Mouse (Mus musculus): Measurements from ENCODE around the gene Syce2.

Syce2 gene

GRCm38 (mm10) chr8:84918646-84919045, 46.7 kb downstream of the Syce2 start:
- CTCF ChIA-PET: interaction anchor here (0.6 kb wide), 1 partner anchor 9 kb away, joined by 3 read pairs; no protein-coding TSS in a partner anchor

DNA sequence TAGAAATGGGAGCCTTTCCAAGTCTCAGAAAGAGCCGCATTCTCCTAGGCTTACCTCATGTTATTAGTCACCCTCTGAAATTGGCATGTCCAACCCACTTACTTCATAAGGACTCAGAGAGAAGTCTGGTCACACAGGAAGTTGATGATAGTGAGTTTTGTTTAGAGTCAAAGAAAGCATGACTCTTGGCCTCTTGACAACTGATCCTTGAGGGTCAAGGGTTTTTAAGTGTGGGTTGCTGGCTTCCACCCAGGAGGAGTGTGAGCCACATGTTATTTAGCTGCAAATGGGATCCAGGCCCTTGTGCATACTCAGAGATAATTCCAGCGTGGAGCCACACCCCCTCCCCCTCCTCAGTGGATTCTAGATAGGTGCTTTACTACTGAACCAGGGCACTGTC, 49.7 kb downstream of the Syce2 start:
- CTCF ChIA-PET: no interaction called here

- CTCF ChIA-PET: no interaction called here
Observed at GRCm38 (mm10) chr8:84925557-84925956, 53.6 kb downstream of the Syce2 start.

DNA sequence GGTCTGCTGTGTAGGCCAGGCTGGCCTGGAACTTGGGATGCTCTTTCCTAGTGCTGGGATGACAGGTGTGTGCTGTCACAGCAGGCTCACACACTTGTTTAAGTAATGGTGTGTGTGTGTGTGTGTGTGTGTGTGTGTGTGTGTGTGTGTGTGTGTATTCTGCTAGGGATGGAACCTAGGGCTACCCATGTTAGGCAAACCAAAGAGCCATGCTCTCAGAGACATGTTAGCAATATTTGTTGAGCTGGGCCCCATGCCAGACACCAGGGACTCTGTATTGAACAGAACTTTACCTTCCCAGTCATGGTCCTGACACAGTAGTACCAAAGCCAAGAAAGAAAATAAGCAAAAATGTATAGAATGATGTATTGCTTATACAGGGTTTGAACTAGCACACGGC, 55.6 kb downstream of the Syce2 start:
- CTCF ChIA-PET: interaction anchor here (0.6 kb wide), 1 partner anchor 9 kb away, joined by 3 read pairs; no protein-coding TSS in a partner anchor

DNA sequence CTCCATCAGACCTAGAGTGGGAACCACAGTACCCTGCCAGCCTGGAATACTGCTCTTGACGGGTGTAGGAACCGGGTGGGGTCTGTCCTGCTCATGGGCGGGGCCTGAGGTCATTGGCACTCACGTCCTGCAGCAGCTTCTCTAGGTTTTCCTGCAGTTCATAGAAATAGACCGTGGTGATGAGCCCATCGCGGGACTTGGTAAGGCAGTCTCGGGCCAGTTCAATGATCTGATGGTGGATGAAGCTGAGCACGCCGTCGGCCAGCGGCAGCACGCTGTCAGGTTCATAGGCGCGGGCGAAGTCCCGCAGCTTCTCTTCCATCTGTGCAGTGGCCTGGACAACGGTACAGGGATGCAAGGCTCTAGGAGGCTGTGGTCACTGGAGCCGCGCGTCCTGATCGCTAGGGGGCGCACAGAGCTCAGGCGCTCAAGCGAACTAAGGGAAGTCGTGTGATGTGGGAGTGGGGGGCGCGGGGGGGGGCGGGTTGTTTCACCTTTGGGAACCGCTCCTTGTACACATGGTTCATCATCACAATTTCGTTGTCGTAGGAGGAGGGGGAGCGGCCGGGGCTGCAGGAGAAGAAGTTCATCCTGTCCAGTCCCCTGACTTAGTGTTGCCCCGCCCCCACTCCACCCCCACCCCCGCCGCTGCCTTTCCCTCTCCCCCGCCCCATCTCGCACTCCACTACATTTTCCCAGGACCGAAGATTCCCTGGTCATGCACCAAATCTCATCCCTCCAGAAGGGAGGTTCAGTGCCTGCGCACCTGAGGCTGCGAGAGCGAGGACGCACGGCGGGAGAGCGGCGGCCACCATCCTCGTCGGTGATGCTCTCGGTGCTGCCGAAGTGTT, 56.8 kb downstream of the Syce2 start:
- CTCF ChIA-PET: interaction anchor here (0.6 to 0.8 kb wide), 3 partner anchors 21 to 1688 kb away, joined by 3 to 6 read pairs (median 5); no protein-coding TSS in a partner anchor

- CTCF ChIA-PET: no interaction called here
Observed at GRCm38 (mm10) chr8:84930582-84930981, 58.7 kb downstream of the Syce2 start.

DNA sequence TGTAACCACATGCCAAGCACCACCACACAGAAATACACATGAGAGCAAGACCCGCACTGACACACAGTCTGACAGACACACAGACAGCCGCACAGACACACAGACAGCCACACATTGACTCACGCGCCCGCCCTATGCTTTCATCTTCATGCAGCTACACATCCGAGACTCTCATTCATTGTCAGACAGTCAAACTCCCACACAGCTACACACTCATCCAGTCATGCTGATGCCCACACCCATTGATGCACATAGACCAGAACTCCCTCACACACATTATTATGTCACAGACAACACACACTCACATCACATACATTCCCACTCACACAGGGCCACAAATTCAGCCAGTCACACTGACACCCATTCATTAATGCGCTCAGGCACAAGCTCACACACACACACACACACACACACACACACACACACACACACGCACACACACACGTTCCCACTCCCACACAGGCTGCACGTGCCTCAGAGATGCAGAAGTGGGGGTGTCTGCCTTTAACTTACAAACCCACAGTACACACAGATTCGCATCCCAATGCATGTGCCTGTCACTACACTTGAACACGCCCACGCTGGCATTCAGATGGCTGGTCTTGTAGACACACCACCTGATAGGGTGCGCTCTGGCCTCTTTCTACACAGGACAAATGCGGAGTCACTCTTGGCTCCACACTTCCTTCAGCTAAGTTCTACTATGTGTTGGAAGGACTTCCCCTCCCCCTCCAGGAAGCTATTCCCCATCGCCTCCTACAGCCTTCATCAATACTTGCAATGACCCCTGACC, 62.1 kb downstream of the Syce2 start:
- CTCF ChIA-PET: no interaction called here

DNA sequence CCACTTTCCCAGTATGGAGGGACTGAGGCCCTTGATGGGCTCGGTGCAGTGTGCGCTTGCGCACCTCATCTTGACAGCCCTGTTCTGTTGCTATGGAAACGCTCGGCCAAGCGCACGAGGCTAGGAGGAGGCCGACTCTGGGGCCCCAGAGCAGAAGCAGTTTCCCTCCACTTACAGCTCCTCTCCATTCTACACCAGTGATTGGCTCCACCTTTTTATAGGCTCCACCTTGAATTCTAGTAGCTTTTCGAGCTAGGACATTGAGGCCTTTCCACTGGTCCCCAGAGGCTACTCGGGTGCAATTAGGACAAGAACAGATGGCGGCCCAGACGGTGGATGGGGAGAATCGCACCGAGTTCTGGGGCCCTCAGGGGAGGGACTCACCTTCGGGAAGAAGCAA, 62.9 kb downstream of the Syce2 start:
- CTCF ChIA-PET: interaction anchor here (0.6 kb wide), 1 partner anchor 10 kb away, joined by 3 read pairs; no protein-coding TSS in a partner anchor

DNA sequence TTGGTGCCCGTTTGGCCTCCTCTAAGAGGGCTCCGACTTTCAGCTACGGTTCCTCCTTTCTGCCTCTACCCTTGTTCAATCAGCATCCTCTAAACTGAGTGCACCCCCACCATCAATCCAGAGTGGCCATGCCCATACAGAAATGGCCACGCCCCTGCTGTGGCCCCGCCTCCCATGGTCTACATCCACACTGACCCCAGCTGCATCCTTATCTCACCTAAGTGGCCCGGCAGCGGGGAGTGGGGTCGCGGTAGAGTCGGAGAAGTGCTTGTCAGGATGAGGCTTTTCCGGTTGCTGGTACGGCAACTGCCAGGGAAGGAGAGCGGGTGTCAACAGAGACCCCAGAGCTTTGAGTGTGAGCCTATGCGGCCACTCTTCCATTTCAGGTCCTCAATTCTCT, 63.6 kb downstream of the Syce2 start:
- CTCF ChIA-PET: interaction anchor here (0.6 kb wide), 1 partner anchor 11 kb away, joined by 3 read pairs; no protein-coding TSS in a partner anchor

DNA sequence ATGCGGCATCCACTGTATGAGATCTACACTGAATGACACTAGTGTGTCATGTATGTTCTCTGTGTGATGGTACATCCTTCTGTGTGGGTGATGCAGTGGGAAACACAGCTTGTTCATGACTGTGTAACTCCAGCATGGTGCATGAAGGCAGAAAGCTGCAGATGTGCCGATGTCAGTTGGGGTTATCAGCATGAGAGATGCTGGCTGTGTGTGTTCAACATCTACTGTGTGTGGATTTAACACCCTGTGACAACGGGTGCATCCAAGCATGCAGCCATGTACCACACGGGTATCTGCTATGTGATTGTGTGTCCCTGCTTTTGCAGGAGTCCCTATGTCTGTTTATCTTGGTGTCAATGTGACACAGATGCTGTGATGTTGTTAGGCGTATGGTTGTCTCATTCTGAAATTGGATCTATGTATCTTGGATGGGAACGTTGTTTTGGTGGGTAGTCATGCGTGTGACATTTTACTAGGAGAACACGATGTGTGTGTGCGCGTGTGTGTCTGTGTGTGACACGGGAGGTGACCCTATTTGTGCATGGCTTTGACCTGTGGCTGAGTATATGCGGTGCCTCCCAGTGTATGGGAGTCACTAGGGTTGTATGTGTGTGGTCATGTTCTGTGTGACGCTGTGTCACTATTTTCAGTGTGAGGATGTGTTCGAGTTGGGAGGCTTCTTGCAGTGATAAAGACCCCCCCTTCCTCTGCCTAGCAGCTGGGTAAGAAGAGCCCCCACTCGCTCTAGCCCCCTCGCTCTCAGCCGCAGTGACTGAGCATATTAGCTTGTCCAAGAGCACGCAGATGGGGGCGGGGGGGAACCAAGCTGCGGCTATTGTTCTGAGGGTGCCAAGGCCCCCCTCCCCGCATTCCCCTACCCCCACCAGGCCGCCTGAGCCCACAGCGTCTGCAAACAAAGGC, 64.4 kb downstream of the Syce2 start:
- CTCF ChIA-PET: no interaction called here

- CTCF ChIA-PET: no interaction called here
Observed at GRCm38 (mm10) chr8:84936962-84937546, 65.1 kb downstream of the Syce2 start, which contains the start of gene Mast1. Mast1 (minus strand) TSS chr8:84937359.

Data from spleen, embryonic (tissue).